Mouse (Mus musculus): ENCODE data around the gene Snu13.

DNA sequence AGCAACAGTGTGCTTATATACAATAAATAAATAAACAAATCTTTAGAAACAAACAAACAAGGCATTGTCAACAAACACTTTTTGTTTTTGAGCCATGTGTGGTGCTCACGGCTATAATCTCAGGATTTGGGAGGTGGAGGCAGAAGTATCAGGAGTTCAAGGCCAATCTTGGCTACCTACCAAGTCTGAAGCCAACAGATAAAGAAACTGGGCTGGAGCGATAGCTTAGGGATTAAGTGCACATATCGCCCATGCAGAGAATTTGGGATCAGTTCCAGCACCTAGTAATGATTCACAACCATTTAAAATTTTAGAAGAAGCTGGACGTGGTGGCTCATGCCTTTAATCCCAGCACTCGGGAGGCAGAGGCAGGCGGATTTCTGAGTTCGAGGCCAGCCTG lies 26.1 kb upstream of the Snu13 start:
- no peak for TF ChIP-seq POLR2A (IDR thresholded peaks at IDR 0.05; ENCODE audit: borderline replicate concordance, extremely low read depth, insufficient read depth, insufficient read length, poor library complexity, severe bottlenecking)
- TF ChIP-seq CTCF (IDR thresholded peaks at IDR 0.05; ENCODE audit: borderline replicate concordance, extremely low read depth, insufficient read depth, insufficient read length), result no peak
